Mouse (Mus musculus): Measurements from ENCODE around the gene Gm37240. TPM values are rescaled to one million over a fixed set of nuclear protein-coding genes. Genes with fewer than 3 reads are reported as not detected.

The Gm37240 gene
- polyA plus RNA-seq, 1 experiment from 2014 or later, result 4.6 TPM

GRCm38 (mm10) chr3:85275075-85275474, 612.2 kb downstream of the Gm37240 start:
- H3K4me1 ChIP-seq (replicated peaks; ENCODE audit: control insufficient read depth, insufficient read depth, low read length), result no peaks in the 10 kb centered on the region
- H3K4me3 ChIP-seq (ENCODE audit: low read length), result no peak overlapping the region
- no peak overlapping the region for H3K9ac ChIP-seq (ENCODE audit: low read length)
- peak; percentile 61 for ATAC-seq (ENCODE audit: low read depth)
- H3K27me3 ChIP-seq (ENCODE audit: control insufficient read depth, insufficient read depth, low read depth, low read length), result no peaks in the 10 kb centered on the region
- no peaks in the 10 kb centered on the region for H3K36me3 ChIP-seq (ENCODE audit: control insufficient read depth, insufficient read depth, low read length)
- no peaks in the 10 kb centered on the region for H3K9me3 ChIP-seq (ENCODE audit: control insufficient read depth, low read length)
- H3K27ac ChIP-seq (ENCODE audit: low read length), result no peak overlapping the region
- WGBS, result 41% methylated on average over 10 of the region's 10 CpGs
- H3K4me2 ChIP-seq (ENCODE audit: low read depth, low read length), result no peak overlapping the region

- WGBS, result 75% methylated on average over 2 of the region's 2 CpGs
- Histone ChIP-seq H3K4me2 (ENCODE audit: low read depth, low read length) (no peak overlapping the region), H3K4me1 (replicated peaks; ENCODE audit: control insufficient read depth, insufficient read depth, low read length) (no peaks in the 10 kb centered on the region), H3K36me3 (ENCODE audit: control insufficient read depth, insufficient read depth, low read length) (no peaks in the 10 kb centered on the region), H3K27me3 (ENCODE audit: control insufficient read depth, insufficient read depth, low read depth, low read length) (no peaks in the 10 kb centered on the region), H3K4me3 (ENCODE audit: low read length) (no peak overlapping the region), H3K27ac (ENCODE audit: low read length) (no peak overlapping the region), H3K9me3 (ENCODE audit: control insufficient read depth, low read length) (no peaks in the 10 kb centered on the region), H3K9ac (ENCODE audit: low read length) (no peak overlapping the region)
- ATAC-seq (ENCODE audit: low read depth), result no peak
Observed at GRCm38 (mm10) chr3:85271491-85271890, 615.8 kb downstream of the Gm37240 start.

- H3K4me2 ChIP-seq (ENCODE audit: low read depth, low read length), result no peak overlapping the region
- ATAC-seq (ENCODE audit: low read depth), result no peak
Observed at GRCm38 (mm10) chr3:85264963-85265362, 622.4 kb downstream of the Gm37240 start.

GRCm38 (mm10) chr3:85264546-85264945, 622.8 kb downstream of the Gm37240 start:
- no peaks in the 10 kb centered on the region for H3K27me3 ChIP-seq (ENCODE audit: control insufficient read depth, insufficient read depth, low read depth, low read length)
- no peak overlapping the region for H3K4me3 ChIP-seq (ENCODE audit: low read length)
- H3K4me1 ChIP-seq (replicated peaks; ENCODE audit: control insufficient read depth, insufficient read depth, low read length), result no peaks in the 10 kb centered on the region
- no peak overlapping the region for H3K27ac ChIP-seq (ENCODE audit: low read length)
- no peaks in the 10 kb centered on the region for H3K36me3 ChIP-seq (ENCODE audit: control insufficient read depth, insufficient read depth, low read length)
- 52% methylated on average over 6 of the region's 6 CpGs for WGBS
- ATAC-seq (ENCODE audit: low read depth), result no peak
- H3K9me3 ChIP-seq (ENCODE audit: control insufficient read depth, low read length), result no peaks in the 10 kb centered on the region
- no peak overlapping the region for H3K4me2 ChIP-seq (ENCODE audit: low read depth, low read length)
- no peak overlapping the region for H3K9ac ChIP-seq (ENCODE audit: low read length)

More at GRCm38 (mm10) chr3:85264963-85265362, 622.4 kb downstream of the Gm37240 start:
- Histone ChIP-seq H3K27me3 (ENCODE audit: control insufficient read depth, insufficient read depth, low read depth, low read length) (no peaks in the 10 kb centered on the region), H3K9me3 (ENCODE audit: control insufficient read depth, low read length) (no peaks in the 10 kb centered on the region), H3K27ac (ENCODE audit: low read length) (no peak overlapping the region), H3K4me1 (replicated peaks; ENCODE audit: control insufficient read depth, insufficient read depth, low read length) (no peaks in the 10 kb centered on the region), H3K4me3 (ENCODE audit: low read length) (no peak overlapping the region), H3K36me3 (ENCODE audit: control insufficient read depth, insufficient read depth, low read length) (no peaks in the 10 kb centered on the region), H3K9ac (ENCODE audit: low read length) (no peak overlapping the region)
- 76% methylated on average over 2 of the region's 2 CpGs for WGBS

- Histone ChIP-seq H3K4me3 (ENCODE audit: low read length) (no peak overlapping the region), H3K9ac (ENCODE audit: low read length) (no peak overlapping the region), H3K36me3 (ENCODE audit: control insufficient read depth, insufficient read depth, low read length) (no peaks in the 10 kb centered on the region), H3K27me3 (ENCODE audit: control insufficient read depth, insufficient read depth, low read depth, low read length) (no peaks in the 10 kb centered on the region), H3K27ac (ENCODE audit: low read length) (no peak overlapping the region), H3K4me1 (replicated peaks; ENCODE audit: control insufficient read depth, insufficient read depth, low read length) (no peaks in the 10 kb centered on the region), H3K4me2 (ENCODE audit: low read depth, low read length) (no peak overlapping the region), H3K9me3 (ENCODE audit: control insufficient read depth, low read length) (no peaks in the 10 kb centered on the region)
- 85% methylated on average over 5 of the region's 5 CpGs for WGBS
- no peak for ATAC-seq (ENCODE audit: low read depth)
Observed at GRCm38 (mm10) chr3:85254526-85254925, 632.8 kb downstream of the Gm37240 start.

GRCm38 (mm10) chr3:85251631-85252030, 635.7 kb downstream of the Gm37240 start:
- no peak overlapping the region for H3K4me2 ChIP-seq (ENCODE audit: low read depth, low read length)
- no peak overlapping the region for H3K4me3 ChIP-seq (ENCODE audit: low read length)
- H3K4me1 ChIP-seq (replicated peaks; ENCODE audit: control insufficient read depth, insufficient read depth, low read length), result no peaks in the 10 kb centered on the region
- no peaks in the 10 kb centered on the region for H3K36me3 ChIP-seq (ENCODE audit: control insufficient read depth, insufficient read depth, low read length)
- no peak overlapping the region for H3K27ac ChIP-seq (ENCODE audit: low read length)
- no peak overlapping the region for H3K9ac ChIP-seq (ENCODE audit: low read length)
- WGBS, result 70% methylated on average over 6 of the region's 6 CpGs
- H3K27me3 ChIP-seq (ENCODE audit: control insufficient read depth, insufficient read depth, low read depth, low read length), result no peaks in the 10 kb centered on the region
- no peak for ATAC-seq (ENCODE audit: low read depth)
- no peaks in the 10 kb centered on the region for H3K9me3 ChIP-seq (ENCODE audit: control insufficient read depth, low read length)

- Histone ChIP-seq H3K27ac (ENCODE audit: low read length) (no peak overlapping the region), H3K36me3 (ENCODE audit: control insufficient read depth, insufficient read depth, low read length) (no peaks in the 10 kb centered on the region), H3K9me3 (ENCODE audit: control insufficient read depth, low read length) (no peaks in the 10 kb centered on the region), H3K9ac (ENCODE audit: low read length) (no peak overlapping the region), H3K27me3 (ENCODE audit: control insufficient read depth, insufficient read depth, low read depth, low read length) (no peaks in the 10 kb centered on the region), H3K4me1 (replicated peaks; ENCODE audit: control insufficient read depth, insufficient read depth, low read length) (no peaks in the 10 kb centered on the region), H3K4me2 (ENCODE audit: low read depth, low read length) (no peak overlapping the region), H3K4me3 (ENCODE audit: low read length) (no peak overlapping the region)
- no peak for ATAC-seq (ENCODE audit: low read depth)
- 51% methylated on average over 3 of the region's 3 CpGs for WGBS
Observed at GRCm38 (mm10) chr3:85246131-85246530, 641.2 kb downstream of the Gm37240 start.

GRCm38 (mm10) chr3:85236546-85236945, 650.8 kb downstream of the Gm37240 start:
- Histone ChIP-seq H3K9ac (ENCODE audit: low read length) (no peak overlapping the region), H3K36me3 (ENCODE audit: control insufficient read depth, insufficient read depth, low read length) (no peaks in the 10 kb centered on the region), H3K4me2 (ENCODE audit: low read depth, low read length) (no peak overlapping the region), H3K27ac (ENCODE audit: low read length) (no peak overlapping the region), H3K27me3 (ENCODE audit: control insufficient read depth, insufficient read depth, low read depth, low read length) (no peaks in the 10 kb centered on the region), H3K9me3 (ENCODE audit: control insufficient read depth, low read length) (no peaks in the 10 kb centered on the region), H3K4me1 (replicated peaks; ENCODE audit: control insufficient read depth, insufficient read depth, low read length) (no peaks in the 10 kb centered on the region), H3K4me3 (ENCODE audit: low read length) (no peak overlapping the region)
- no peak for ATAC-seq (ENCODE audit: low read depth)
- 66% methylated on average over 3 of the region's 3 CpGs for WGBS

- H3K27me3 ChIP-seq (ENCODE audit: control insufficient read depth, insufficient read depth, low read depth, low read length), result no peaks in the 10 kb centered on the region
- ATAC-seq (ENCODE audit: low read depth), result no peak
Observed at GRCm38 (mm10) chr3:85232846-85233245, 654.5 kb downstream of the Gm37240 start.

GRCm38 (mm10) chr3:85222046-85222445, 665.3 kb downstream of the Gm37240 start:
- Histone ChIP-seq H3K27me3 (ENCODE audit: control insufficient read depth, insufficient read depth, low read depth, low read length) (no peaks in the 10 kb centered on the region), H3K4me2 (ENCODE audit: low read depth, low read length) (no peak overlapping the region), H3K36me3 (ENCODE audit: control insufficient read depth, insufficient read depth, low read length) (no peaks in the 10 kb centered on the region), H3K9me3 (ENCODE audit: control insufficient read depth, low read length) (no peaks in the 10 kb centered on the region), H3K27ac (ENCODE audit: low read length) (no peak overlapping the region), H3K4me3 (ENCODE audit: low read length) (no peak overlapping the region), H3K4me1 (replicated peaks; ENCODE audit: control insufficient read depth, insufficient read depth, low read length) (no peaks in the 10 kb centered on the region), H3K9ac (ENCODE audit: low read length) (no peak overlapping the region)
- ATAC-seq (ENCODE audit: low read depth), result no peak
- 73% methylated on average over 5 of the region's 5 CpGs for WGBS

More at GRCm38 (mm10) chr3:85232846-85233245, 654.5 kb downstream of the Gm37240 start:
- Histone ChIP-seq H3K4me1 (replicated peaks; ENCODE audit: control insufficient read depth, insufficient read depth, low read length) (no peaks in the 10 kb centered on the region), H3K4me2 (ENCODE audit: low read depth, low read length) (no peak overlapping the region), H3K9me3 (ENCODE audit: control insufficient read depth, low read length) (no peaks in the 10 kb centered on the region), H3K27ac (ENCODE audit: low read length) (no peak overlapping the region), H3K4me3 (ENCODE audit: low read length) (no peak overlapping the region), H3K36me3 (ENCODE audit: control insufficient read depth, insufficient read depth, low read length) (no peaks in the 10 kb centered on the region), H3K9ac (ENCODE audit: low read length) (no peak overlapping the region)
- WGBS, result 40% methylated on average over 6 of the region's 6 CpGs
